Mouse (Mus musculus): ENCODE results near the gene Bin2.

DNA sequence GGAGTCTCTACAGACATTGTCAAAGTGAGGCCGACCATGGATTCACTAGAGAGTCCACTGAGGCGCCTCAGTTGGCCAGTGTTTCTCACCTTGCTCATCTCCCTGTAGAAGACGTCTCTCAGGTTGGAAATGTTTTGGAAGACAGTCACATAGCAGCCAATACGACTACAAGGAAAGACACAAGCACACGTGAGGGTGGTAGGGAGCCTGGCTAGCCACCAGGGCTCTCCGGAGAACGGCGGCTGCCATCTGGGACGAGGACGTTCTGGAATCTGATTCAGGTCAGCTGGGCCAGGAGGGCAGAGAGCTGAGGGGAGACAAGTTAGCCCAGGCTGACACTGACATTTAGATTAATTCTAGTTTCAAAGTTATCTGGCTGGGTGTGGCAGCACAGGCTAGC lies 19.2 kb downstream of the Bin2 start:
- TF ChIP-seq CTCF (IDR thresholded peaks at IDR 0.05; ENCODE audit: insufficient read depth, low read length) (no peak), POLR2A (IDR thresholded peaks at IDR 0.05; ENCODE audit: borderline replicate concordance, extremely low read depth, low read depth, low read length) (no peak)
